Mouse (Mus musculus) right cerebral cortex, postnatal 14 days (tissue): ENCODE measurements at regions not wholly inside any gene's neighbourhood (a gene's known extent, or its start where the extent isn't known, plus 50 kb on each side); places are given as distances from the start of the nearest gene placed in this dataset.

ENCODE experiments used
- DNase-seq: peaks from one replicate; pipeline ENCODE4 v3.0.0; 2022

DNA sequence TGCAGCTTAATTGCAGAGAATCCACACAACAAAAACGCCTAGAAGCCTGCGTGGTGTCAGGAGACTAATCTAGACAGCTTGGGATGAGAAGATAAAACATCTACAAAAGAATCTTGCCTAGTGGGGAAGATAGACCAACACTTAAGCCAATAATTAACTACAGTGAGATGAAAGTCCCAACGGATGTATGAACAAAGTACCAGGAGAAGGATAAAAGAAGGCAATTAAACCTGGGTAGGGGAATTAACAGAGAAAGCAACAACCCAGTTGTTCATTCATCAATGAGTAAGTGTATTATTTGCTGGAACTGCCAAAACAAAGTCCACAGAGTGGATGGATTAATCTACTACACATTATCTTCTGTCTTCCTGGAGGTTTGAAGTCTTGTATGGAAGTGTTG, 99.8 kb downstream of the Olfm4 start:
- DNase-seq: no peak

DNA sequence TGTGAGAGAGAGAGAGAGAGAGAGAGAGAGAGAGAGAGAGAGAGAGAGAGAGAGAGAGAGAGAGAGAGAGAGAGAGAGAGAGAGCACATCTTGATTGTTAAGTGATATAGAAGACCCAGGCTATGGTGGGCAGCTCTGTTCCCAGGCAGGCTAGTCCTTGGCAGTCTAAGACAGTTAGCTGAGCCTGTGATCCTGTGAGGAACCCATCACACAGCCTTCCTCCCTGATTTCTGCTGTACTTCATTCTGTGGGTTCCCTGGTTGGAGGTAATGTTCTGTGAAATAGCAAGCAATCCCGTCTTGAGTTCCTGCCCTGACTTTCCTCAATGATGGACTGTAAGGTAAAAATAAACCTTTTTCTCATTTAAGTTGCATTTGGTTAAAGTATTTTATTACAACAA, 113.4 kb downstream of the Olfm4 start:
- no peak for DNase-seq

DNA sequence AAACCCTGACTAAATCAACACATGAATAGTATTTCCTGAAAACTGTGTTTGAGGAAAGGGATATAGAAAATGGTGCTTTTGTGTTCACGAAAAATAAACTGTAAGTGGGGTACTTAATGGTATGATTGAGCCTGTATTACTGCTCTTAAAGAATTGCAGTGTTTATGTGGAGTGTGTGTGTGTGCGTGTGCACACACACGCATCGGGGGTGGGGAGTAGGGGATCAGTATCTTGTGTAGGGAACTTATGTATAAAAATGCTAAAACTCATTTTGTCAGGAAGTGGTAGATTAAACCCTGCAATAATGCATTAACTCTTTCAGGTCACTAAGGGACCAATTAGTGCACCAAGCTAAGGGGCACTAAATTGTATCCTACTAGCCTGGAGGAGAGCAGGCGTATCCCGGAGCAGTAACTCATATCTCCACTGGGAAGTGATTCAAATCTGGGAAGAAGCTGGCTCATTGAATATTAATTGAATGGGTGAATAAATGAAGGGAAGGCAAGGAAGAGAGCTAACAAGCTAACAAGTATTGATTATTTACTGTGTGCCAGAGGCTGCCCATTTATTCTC, 129.3 kb downstream of the Olfm4 start:
- no peak for DNase-seq

DNA sequence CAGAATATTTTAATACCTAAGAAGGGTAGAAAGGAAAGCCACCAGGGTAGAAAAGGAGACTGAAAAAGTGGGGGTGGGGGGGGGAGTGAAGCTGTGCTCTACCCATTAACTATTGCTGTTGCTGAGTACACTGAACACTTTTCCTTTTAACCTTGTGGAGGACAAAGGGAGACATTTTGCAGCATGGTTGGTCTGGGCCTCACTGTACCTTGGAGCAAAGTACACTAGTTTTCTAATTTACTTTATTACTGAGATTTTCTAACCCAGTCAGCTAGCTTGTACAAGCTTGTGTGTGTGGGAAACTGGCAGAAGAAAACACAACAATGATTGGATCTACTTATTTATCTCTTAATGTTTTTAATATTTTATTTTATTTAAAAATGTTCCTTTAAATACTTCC, 130.4 kb downstream of the Olfm4 start:
- no peak for DNase-seq

DNA sequence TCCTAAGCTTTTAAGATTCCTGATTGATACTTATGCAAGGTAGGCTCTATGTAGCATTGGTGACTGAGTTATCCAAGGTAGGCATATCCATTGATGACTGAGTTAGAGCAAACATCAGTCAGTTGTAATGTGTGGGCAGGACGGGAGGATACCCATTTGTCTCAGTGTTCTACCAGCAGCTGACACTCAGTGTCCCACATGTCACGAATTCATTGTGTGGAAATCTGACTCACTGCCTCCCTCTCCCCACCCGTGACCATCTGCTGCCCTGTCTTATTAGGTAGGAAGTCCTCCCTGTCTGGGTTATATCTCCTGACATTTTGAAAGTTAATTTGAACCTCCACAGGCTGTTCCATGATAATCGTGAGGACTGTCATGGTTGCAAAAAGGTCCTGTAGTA, 141.3 kb downstream of the Olfm4 start:
- DNase-seq: no peak

DNA sequence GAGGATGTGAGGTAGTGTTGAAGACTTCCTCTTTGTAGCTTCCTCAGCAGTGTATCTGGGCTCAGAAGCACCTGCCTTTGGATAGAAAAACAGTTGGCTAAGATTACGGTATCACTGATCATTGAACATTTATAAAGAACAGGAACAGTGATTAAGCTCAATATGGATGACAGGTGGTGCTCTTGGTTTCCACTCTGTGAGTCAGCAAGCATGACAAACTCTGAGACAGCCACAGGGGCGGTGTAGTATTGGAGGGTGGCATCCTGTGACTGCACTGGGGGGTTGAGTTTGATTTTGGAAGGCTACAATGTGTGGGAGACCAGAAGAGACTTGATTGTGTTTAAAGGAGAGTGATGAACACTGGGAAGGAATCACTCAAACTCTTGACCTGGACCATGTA, 144.3 kb downstream of the Olfm4 start:
- no peak for DNase-seq

DNA sequence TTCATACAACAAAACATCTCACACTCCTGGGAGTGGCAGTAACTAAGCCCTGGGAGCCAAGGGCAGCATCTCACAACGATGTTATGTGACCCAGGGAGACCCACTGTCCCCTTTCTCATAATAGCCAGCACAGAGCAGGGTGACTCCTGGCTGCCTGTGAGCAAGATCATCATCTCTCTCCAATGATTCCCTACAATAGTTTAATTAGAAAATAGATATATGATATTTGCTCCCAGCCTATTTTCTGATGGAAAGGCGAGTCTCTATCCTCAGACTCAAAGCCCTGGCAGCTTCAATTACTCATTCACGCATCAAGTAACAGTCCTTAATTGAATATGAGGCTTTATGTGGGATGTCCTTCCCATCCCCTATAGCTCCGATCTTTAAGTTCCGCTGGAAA, 153.7 kb downstream of the Olfm4 start:
- DNase-seq: no peak

DNA sequence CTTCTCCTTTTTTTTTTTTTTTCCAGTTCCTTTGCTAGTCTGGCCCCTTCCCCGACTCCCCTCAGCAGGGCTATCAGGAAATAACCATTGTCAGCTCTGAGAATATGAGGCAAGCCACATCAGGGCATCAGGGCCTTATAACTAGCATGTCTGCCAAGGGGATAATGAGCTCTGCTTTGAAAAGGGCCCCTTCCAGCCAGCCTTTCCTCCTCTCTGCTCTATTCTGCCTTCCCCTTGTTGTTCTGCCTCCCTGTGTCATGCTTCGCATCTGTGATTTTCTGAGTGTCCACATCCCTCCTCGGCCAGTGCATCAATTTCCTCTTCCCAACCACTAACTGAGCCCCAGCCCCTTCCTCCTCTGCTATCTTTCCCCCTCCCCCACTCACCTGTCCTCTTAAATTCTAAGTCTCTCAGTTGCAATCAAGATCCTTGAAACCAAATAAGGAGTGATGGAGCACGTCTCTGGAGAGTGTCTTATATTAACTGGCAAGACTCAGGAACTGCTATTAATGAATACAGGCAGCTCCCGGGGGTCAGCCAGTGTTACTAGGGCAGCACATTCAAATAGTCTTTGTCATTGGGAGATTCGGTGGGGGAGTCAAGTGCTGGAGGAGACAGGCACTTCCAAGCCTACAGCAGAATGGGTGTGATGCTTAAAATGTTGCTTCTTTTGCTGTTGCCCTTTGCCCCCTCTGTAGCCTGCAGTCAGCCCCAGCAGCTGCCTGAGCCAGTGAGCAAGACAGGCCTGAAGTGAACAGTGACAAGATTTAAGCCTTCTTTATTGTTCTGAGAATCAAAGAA, 155.3 kb downstream of the Olfm4 start:
- DNase-seq: no peak

DNA sequence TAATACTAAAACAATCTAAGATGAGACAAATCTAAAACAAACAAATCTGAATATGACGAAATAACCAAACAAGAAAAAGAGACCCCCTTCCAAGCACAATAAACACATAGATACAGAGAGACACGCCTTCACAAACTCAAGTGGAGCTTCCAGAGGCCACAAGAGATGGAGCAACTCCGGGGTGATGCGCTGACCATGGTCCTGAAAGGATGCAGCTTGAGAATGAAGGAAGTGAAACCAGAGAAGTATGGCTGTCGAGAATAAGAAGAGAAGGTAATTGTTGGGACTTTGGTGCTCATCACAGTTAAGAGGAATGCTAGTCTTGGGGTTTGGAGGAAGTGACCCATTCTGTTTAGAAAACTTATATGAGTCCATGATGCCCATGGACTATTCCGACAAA, 173.1 kb downstream of the Olfm4 start:
- DNase-seq: no peak

DNA sequence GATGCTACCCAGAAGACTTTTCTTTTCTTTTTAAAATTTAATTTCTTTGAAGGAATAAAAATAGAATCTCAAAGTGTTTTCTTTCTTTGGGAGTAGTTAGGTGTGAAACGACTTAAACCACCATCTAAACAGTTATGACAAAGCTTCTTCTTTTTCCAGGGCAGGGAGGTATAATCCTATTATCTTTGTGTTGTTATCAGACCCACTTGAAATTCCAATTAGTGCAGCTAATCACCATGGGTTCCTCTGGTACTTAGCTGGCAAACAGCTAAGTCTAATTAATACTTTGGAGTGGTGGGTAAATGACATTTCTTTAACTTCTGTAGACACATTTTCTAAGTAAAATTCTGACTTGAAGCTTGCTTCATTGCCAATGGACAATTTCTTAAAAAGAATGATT, 185.3 kb downstream of the Olfm4 start:
- no peak for DNase-seq

DNA sequence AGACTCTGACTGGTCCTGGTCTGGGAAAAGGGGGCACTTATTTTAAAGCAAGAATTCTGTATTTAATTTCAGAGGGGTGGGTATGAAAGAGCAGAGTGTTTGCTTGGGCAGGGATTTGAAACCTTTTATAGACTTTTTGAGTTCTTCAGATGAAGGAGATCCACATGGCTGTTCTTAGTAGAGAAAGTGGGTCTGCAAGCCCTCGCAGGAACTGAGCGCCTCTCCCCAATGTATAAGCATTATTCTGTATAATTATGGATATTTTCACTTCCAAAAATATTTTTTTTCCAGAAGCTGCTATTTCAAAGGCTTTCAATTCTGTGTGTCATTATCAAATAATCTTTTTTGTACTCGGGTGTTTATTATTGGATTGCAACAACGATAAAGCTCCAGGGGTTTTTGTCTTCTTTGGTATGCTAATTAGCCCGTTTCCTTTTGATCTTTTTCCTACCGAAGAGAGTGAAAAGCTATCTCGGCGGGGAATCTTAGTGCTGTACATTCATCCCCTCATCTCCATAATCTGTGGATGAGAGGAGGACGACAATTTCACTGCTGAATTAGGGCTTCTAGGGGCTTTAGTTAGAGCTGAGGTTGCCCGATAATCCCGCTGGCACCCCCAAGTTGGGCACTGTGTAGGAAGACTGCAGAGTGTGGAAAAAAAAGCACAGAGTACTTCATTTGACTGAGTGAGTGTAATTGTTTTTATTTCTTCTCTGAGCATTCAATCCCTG, 186.7 kb downstream of the Olfm4 start:
- DNase-seq: no peak

DNA sequence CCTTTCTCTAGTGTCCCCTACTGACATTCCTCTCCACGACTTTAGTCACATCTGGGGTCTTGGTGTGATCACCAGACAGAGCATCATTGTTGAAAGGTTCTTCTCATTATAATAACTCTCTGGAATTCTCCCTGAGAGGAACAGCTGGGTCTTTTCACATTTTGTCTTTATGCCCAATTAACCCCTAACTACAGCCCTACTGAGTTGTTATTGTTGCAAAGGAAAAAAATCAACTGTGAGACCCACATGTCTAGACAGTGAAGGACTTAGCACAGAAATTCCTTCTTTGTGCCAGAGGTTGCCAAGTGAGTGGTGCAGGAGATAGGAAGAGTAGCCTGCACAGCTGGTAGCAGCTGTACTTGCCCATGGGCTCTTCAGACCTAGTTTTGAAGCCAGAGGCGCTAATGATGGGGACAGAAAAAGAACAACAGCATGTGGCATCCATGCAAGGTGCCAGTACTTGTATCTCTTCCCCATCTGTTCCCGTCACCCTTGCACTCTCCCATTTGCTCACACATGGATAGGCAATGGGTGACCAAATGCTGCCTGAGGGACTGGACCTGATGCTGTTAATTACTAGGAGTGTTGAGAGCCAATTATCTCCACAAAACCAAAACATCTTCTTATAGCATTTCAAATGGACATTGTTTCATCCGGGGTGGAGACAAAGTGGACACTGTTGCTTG, 189.1 kb downstream of the Olfm4 start:
- no peak for DNase-seq

DNA sequence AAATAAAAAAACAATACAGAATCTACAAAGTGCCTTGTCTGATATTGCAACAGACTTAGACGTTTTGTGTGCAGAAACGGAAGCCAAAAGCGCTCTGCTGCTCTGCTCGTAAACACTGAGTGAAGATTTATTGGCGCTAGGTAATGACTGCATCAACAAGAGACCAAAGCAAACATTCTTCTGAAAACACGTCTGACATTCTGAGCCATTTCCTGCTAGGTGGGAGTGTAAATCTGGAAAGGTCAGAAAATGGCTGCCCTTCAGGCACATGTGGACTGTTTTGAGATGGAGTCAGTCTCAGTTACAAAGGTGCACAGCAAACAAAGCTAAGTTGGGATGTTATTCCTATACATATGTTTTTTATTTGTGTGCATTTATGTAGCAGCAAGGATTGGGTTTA, 192.6 kb downstream of the Olfm4 start:
- no peak for DNase-seq

DNA sequence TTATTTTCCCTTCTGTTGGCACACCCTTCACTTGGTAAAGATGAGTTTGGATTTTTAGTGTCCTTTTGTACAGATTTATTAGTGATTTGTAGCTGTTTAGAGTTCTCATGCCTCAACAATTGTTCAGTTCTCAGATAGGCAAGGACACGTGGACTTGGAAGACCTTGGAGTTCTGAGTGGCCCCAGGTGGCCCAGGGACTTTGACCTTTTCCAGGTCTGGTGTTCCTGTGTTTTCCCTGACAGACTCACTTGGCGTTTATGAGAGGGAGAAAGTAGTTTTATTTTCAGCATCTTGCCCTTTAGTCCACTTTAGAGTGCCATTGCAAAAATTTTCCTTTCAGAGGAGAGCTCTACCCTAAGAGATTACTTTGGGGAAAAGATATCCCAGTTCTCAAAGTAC, 211.2 kb downstream of the Olfm4 start:
- no peak for DNase-seq

DNA sequence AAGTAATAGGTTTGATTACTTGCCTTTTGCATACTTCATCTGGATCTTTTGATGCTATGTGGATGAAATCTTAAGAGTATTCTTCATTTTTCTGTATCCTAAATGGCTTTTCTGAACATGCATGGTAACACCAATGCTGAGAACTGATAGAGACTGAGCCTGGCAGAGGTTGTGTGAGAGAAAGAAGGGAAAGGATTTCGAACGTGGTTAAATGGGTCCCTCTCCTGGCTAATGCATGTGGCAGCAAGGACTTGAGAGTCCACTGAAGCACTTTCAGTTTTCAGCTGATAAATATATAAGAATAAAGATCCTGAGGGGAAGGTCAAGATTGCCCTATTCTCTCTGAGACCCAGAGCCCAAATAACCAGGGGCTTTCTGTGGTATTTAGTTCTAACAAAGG, 229.0 kb downstream of the Olfm4 start:
- peak; percentile 14 for DNase-seq

DNA sequence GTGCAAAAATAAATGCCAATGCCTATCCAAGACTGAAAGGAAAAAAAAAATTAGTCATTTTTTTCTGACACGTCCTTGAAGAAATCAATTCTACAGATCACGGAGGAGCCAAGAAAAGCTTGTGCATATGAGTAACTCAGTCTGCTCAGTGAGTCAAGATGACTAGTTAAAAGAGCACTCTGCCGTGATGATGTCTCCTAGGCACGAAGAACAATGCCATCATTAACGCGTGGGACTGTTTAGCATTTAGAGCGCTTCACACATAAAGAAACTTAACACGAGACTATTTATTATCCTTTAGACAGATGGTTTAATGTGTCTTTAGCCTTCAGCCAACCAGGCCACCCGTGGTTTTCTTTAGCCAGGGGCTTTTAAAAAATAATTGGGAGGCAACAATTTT, 229.8 kb downstream of the Olfm4 start:
- DNase-seq: no peak

DNA sequence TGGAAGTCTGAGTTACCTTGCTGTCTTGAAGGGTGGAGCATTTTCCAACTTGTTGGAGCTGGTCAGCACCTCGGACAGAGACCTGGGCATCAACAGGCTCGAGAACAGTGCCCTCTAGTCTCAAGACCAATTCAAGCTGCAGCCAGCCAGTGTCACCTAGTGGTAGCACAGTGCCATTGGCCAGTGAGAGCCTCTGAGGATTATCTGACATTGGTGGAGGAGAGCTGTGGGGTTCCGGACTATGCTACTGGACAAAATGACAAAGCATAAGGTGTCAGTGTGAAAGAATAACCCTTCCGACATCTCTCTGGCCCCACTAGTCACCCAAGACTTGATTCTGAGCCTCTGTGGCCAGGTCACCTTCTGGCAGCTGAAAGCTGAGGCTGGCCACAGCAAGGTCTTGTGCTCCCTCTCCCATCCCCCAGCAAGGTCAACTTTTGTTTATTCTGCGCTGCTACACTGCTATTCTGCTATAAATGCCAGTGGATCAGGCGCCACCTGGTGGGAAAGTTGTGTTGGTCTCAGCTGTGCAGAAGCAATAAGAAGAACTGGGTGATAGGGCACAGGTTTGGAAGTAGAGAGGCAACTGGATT, 232.2 kb downstream of the Olfm4 start:
- DNase-seq: peak; percentile 58

DNA sequence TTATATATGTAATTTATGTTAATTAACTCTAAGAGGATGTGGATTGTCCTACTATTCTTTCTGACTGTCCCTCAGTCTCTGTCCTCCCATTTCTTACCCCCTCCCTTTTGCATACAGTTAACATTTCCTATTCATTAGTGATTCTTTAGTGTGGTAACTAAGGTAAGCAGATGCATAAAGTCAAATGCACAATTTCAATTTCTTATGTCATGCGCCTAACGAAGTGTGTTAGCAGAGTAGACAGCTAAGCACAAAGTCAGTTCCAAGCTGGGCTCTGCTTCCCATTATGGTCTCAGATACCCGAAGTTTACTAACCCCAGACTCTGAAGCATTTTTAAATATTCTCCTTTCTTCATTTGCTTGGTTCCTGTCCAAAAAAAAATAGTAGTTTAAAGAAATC, 248.2 kb downstream of the Olfm4 start:
- DNase-seq: no peak

DNA sequence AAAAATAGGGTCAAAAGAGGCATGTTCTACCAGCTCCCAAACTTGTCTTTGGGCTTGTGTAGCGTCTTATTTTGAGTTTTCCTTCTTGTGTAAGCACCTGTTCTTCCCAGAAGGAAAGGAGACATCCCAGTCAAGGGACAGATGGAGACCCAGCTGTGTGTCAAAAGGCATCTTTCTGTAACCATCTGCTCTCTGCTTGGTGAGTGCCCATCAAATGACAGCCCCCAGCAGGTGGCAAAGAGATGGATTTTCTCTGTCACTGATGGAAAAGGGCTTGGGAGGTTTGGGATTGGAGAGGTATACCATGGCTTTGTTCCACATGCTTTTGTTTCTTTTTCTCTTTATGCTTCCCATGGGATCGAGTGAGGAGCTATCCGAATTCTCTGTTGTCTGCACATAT, 249.1 kb downstream of the Olfm4 start:
- DNase-seq: no peak

DNA sequence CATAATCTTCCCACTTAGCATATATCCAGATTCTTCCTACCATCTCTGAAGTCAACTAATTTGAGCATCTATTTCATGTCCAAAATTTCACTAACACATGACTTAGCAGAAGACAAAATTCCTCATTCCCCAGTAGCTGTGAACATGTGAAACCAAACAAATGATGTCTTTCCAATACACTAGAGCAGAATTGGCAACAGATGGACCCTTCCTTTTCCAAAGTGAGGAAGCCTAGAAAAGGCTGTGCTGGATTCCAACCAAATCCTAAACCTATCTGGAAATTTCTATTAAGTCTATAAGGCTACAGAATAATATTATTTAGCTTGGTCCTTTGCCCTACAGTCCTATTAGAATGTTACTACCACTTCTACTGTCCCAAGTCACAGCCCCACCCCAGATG, 253.3 kb downstream of the Olfm4 start:
- no peak for DNase-seq

DNA sequence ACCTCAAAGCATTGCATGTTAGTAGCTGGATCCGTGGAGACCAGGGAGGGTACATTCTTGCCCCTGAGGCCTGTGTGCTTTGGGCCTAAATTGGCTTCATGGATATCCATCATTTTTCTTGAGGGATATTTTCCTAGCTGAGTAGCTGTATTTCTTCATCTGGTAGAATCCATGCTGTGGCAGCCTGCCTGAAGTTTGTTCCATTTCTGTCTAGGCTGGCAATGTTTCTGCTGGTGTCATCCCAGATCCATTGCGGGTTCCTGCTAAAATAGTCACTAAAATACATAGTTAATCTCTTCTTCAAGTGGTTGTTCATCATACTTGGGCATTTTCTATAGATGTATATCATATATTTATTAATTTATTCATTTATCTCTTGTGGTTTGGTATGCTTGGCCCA, 253.7 kb downstream of the Olfm4 start:
- DNase-seq: peak; percentile 14

DNA sequence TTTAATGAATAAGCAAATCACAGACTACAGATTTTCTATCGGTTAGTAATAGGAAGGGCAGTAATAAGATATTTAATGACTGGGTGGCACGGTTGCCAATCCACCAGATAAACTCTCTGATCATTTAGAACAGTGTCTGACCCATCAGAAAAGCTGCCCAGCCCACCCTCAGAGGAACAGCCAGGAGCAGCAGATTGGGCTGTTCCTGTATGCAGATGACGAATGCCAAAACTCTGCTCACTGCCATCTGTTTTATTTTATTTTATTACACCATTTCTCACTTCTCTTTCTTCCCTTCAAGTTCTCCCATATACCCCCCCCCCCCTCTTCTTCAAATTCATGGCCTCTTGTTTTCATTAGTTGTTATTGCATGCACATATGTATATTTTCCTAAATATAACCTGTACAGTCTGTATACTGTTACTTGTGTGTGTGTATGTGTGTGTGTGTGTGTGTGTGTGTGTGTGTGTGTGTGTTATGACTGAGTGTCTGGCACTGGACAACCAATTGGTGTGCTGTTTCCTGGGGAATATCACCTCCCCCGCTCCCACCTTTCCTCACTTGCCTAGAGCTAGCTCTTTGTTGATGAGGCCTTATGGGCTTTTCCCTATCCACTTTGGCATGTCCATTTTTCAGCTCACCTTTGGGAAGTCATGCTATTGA, 260.9 kb downstream of the Olfm4 start:
- DNase-seq: no peak

DNA sequence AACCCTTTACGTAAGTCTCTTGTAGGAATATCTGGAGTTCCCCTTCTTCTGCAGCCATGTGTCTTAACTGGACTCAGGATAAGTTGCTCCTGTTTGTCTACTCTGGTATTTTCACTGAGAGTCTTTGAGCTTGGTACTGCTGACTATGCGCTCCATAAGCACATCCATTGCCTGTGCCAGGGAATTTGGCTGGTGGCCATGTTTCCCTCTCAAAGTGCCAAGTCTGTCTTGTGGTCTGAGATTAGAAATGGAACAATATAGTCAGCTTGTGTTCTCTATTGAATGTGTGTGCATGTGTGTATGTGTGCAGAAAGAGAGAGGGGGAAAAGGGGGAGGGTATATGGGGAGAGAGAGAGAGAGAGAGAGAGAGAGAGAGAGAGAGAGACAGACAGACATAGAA, 263.7 kb downstream of the Olfm4 start:
- DNase-seq: peak; percentile 64
